Mouse (Mus musculus): ENCODE measurements around the gene Gng12.

Gng12 gene

DNA sequence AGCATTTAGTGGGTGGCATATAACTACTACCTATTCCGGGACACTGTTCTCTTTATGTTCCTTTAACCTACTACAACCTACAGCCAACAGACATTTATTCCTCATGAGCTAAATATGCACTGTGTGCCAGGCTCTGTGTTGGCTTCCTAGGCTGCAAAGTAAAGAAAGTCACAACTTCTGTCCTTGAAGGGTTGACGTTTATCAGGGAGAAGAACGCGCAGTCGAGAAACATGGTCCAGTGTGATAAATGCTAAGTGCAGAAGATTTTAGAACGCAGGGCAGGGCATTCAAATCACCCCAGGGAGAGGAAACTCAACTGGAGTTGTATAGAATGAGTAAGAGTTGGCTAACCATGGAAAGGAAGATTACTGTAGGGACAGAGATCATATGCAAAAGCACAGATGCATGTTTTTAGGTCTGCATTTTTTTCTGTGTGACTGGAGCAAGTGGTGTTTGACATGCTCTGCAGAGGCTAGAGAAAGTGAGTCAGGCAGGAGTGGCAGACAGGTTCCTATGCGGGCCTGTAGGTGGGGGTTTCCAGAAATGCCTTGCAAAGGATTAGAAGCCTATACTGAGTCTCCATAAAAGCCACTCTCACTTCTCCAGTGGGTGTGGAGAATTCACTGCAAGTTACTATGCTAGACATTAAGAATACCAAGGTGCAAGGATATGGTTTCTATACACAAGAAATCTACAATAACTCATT lies 161.9 kb downstream of the Gng12 start:
- no peak for DNase-seq

DNA sequence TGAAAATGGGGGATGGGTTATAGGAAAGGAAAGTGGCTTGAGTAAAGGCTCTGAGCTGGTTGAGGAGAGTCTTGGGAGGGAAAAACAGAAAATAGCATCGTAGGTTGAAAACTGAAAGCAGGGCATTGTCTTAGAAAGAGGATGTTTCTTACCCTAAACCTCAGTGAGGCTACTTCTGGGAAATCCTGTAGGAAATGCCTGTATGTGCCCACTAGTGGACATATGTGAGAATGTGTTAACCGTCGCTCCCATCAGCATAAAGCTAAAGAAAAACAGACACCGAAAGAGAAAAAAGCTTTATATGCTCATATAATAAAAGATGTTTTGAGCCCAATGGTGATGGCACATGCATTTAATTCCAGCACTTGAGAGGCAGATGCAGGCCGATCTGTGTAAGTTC lies 163.9 kb downstream of the Gng12 start:
- no peak for DNase-seq

DNA sequence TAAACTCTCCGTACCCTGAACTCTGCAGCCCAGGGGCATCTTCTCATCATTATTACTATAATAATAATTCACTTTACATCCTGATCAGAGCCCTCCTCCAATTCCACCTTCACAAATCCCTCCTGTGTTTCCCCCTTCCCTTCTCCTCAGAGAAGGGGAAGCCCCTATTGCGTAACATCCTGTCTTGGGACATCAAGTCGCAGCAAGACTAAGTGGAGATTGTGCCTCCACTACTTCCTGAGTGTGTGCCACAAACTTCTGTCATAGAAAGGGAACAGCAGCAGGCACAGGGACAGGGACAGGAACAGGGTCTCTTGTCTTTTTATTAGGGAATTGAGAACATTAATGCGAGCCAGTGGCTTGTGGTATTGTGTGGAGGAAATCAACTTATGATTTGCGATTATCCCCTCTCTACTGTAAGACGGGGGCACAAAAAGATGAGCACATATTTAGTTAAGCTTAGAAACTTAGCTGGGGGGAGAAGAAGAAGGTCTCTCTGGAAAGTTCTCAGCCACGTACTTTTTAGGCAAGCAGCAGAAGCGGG lies 173.1 kb downstream of the Gng12 start:
- DNase-seq, result no peak

DNA sequence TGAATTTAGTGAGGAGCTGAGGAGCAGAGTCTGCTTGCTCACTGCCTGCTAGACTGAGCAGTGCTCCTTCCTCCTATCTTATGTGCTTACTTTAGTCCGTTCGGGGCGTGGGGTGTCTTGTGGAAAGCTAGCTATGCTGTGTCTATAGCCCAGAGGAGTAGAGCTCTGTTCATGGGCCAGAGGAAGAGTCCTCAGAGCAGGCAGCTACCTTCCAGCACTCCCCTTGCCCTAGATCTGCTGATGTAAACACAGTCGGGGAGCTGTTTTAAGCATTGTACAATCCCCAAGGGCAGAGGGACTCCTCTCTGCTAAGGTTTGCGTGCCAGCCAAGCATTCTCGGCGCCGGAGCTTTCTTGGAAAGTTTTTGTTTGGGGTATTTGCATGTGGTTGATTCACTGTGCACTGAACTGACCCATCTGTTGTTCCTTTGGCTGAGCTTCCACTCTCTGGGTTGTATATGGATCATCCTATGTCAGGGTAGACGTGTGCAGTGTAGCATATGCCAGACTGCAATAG lies 173.7 kb downstream of the Gng12 start:
- DNase-seq, result no peak
